Mouse (Mus musculus): Measurements from ENCODE around the gene Col27a1.

- TF ChIP-seq CHD2 (IDR thresholded peaks at IDR 0.05; ENCODE audit: low read depth, low read length) (no peak), HCFC1 (IDR thresholded peaks at IDR 0.05; ENCODE audit: borderline replicate concordance, insufficient read depth, low read length) (no peak), MAFK (IDR thresholded peaks at IDR 0.05; ENCODE audit: insufficient read depth, low read depth, low read length) (no peak)
Observed at GRCm38 (mm10) chr4:63228943-63229342, 15.1 kb downstream of the Col27a1 start.
